Mouse (Mus musculus): ENCODE measurements around the gene Cldn10.

GRCm38 (mm10) chr14:118842353-118842752, 54.6 kb downstream of the Cldn10 start:
- no peak for TF ChIP-seq CTCF (IDR thresholded peaks at IDR 0.05; ENCODE audit: control insufficient read depth, insufficient read depth, low read length)
- TF ChIP-seq POLR2A (IDR thresholded peaks at IDR 0.05; ENCODE audit: borderline replicate concordance, control insufficient read depth, low read depth, low read length), result no peak
